ENCODE assay signal across 13 mouse cellular contexts in the genomic region with DNA sequence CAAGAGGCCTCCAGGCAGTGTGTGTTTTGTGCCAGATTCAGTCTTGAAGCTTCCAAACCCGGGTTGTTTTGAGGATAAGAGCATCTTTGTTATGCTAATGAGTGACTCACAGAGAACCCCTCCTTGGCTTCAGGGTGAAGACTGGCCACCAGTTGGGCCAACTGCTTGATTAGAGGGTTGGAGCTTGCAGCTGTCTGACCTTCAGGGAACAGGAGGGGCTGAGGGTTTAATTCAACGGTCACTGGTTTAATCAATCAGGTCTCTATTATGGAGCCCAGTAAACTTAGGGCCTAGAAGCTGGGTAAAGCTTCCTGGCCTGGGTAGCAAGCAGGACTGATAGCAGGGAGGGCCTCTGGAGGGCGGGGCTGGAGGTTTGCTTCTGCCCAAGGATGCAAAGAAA.
A peak's percentile ranks its signal among the peaks of the same experiment; 100 is the strongest.
DNase-seq lines count a peak whose midpoint lies in the region; ATAC-seq and TF ChIP-seq lines count a peak whose summit lies in the region.
"Had no signal": no experiment of that assay in that cellular context is flagged by ENCODE, and none has a peak within 500 bp of the region (broad histone marks: within the 10 kb centered on the region; RNA-seq: fewer than 3 reads in every experiment).

No protein-coding gene starts in this region.

- WGBS in intestine, embryonic 15.5 days = 32% methylated on average over 3 of the region's 3 CpGs
- WGBS in intestine, postnatal 0 days = 45% methylated on average over 3 of the region's 3 CpGs
- WGBS in forebrain, embryonic 15.5 days = 20% methylated on average over 3 of the region's 3 CpGs
- WGBS in midbrain, postnatal 0 days = 20% methylated on average over 3 of the region's 3 CpGs

- intact Hi-C loops in left cerebral cortex, adult 2 months (cut with DNase I) = no loop called here

- H3K4me2 ChIP-seq in intestine, embryonic 15.5 days (replicated peaks) = no peak overlapping the region
- H3K4me2 ChIP-seq in intestine, postnatal 0 days (replicated peaks; ENCODE audit: low read depth) = no peak overlapping the region
- H3K4me2 ChIP-seq in forebrain, embryonic 15.5 days (replicated peaks) = no peak overlapping the region
- no peak overlapping the region for H3K4me2 ChIP-seq in midbrain, postnatal 0 days (ENCODE audit: low read depth, low read length, poor library complexity, severe bottlenecking)

- no peaks in the 10 kb centered on the region for H3K27me3 ChIP-seq in intestine, embryonic 15.5 days (replicated peaks)
- no peaks in the 10 kb centered on the region for H3K27me3 ChIP-seq in intestine, postnatal 0 days (replicated peaks; ENCODE audit: control insufficient read depth, insufficient read depth, low read length)
- no peaks in the 10 kb centered on the region for H3K27me3 ChIP-seq in forebrain, embryonic 15.5 days
- H3K27me3 ChIP-seq in midbrain, postnatal 0 days (ENCODE audit: insufficient read depth, low read length) = no peaks in the 10 kb centered on the region

- no peaks in the 10 kb centered on the region for H3K9me3 ChIP-seq in intestine, embryonic 15.5 days
- H3K9me3 ChIP-seq in intestine, postnatal 0 days (ENCODE audit: control insufficient read depth) = no peaks in the 10 kb centered on the region
- H3K9me3 ChIP-seq in forebrain, embryonic 15.5 days = no peaks in the 10 kb centered on the region
- H3K9me3 ChIP-seq in midbrain, postnatal 0 days (ENCODE audit: low read length) = no peaks in the 10 kb centered on the region

- H3K4me3 ChIP-seq in intestine, embryonic 15.5 days (replicated peaks) = no peak overlapping the region
- H3K4me3 ChIP-seq in intestine, postnatal 0 days (ENCODE audit: low read depth, low read length) = no peak overlapping the region
- no peak overlapping the region for H3K4me3 ChIP-seq in forebrain, embryonic 15.5 days
- H3K4me3 ChIP-seq in midbrain, postnatal 0 days (ENCODE audit: low read depth, low read length) = no peak overlapping the region
- H3K4me3 ChIP-seq in left cerebral cortex, adult 2 months = no peak overlapping the region
- H3K4me3 ChIP-seq: erythroblast, embryonic 14.5 days had no signal

- peak; percentile 30; the same call in 1 of the 2 replicates for ATAC-seq in intestine, embryonic 15.5 days
- ATAC-seq in intestine, postnatal 0 days = no peak
- peak; percentile 55 for ATAC-seq in forebrain, embryonic 15.5 days (replicated peaks)
- no peak for ATAC-seq in midbrain, postnatal 0 days (ENCODE audit: low FRiP score)
- ATAC-seq in activated CD4-positive, CD25-positive, alpha-beta regulatory T cell, adult 4 months = no peak

- TF ChIP-seq CTCF in intestine, postnatal 0 days (IDR thresholded peaks at IDR 0.05; ENCODE audit: low read depth) = no peak
- no peak for TF ChIP-seq CTCF in midbrain, postnatal 0 days (IDR thresholded peaks at IDR 0.05)
- no peak for TF ChIP-seq CTCF in left cerebral cortex, adult 2 months (IDR thresholded peaks at IDR 0.05)

- no peaks in the 10 kb centered on the region for H3K36me3 ChIP-seq in intestine, embryonic 15.5 days
- H3K36me3 ChIP-seq in intestine, postnatal 0 days (ENCODE audit: control insufficient read depth, insufficient read depth) = no peaks in the 10 kb centered on the region
- no peaks in the 10 kb centered on the region for H3K36me3 ChIP-seq in forebrain, embryonic 15.5 days
- no peaks in the 10 kb centered on the region for H3K36me3 ChIP-seq in midbrain, postnatal 0 days (ENCODE audit: insufficient read depth, low read length)

- no peak overlapping the region for H3K9ac ChIP-seq in intestine, embryonic 15.5 days
- H3K9ac ChIP-seq in intestine, postnatal 0 days (ENCODE audit: low read depth, low read length) = no peak overlapping the region
- no peak overlapping the region for H3K9ac ChIP-seq in forebrain, embryonic 15.5 days (replicated peaks)
- no peak overlapping the region for H3K9ac ChIP-seq in midbrain, postnatal 0 days (replicated peaks; ENCODE audit: low read length, poor library complexity, severe bottlenecking)

- peak; percentile 45 for DNase-seq in brain, adult 2 months (ENCODE audit: low read depth, low spot score)
- peak; percentile 47 for DNase-seq in midbrain, postnatal 0 days (ENCODE audit: low spot score)
- DNase-seq in left cerebral cortex, adult 2 months (ENCODE audit: extremely low spot score in 1 of 2, low spot score in 2 of 2) = no peak
- no peak for DNase-seq in thymus, postnatal 25 days
- DNase-seq: cerebellum, postnatal 10 days; gastrocnemius, postnatal 10 days; kidney, adult 18-20 months; thymus, postnatal 4 days had no signal

- H3K27ac ChIP-seq in intestine, embryonic 15.5 days = no peak overlapping the region
- no peak overlapping the region for H3K27ac ChIP-seq in intestine, postnatal 0 days (ENCODE audit: low read depth, low read length)
- no peak overlapping the region for H3K27ac ChIP-seq in forebrain, embryonic 15.5 days (replicated peaks)
- H3K27ac ChIP-seq in midbrain, postnatal 0 days (ENCODE audit: low read depth, low read length) = no peak overlapping the region
- no peak overlapping the region; the same call in 1 of the 2 replicates for H3K27ac ChIP-seq in left cerebral cortex, adult 2 months

- H3K4me1 ChIP-seq in intestine, embryonic 15.5 days (replicated peaks) = 0 out of 2 replicates have a peak, but pooled peaks cover 3% of the 10 kb centered on the region
- H3K4me1 ChIP-seq in intestine, postnatal 0 days (replicated peaks; ENCODE audit: control insufficient read depth, insufficient read depth, low read length) = no peaks in the 10 kb centered on the region
- peaks cover 11% of the 10 kb centered on the region for H3K4me1 ChIP-seq in forebrain, embryonic 15.5 days
- H3K4me1 ChIP-seq in midbrain, postnatal 0 days (ENCODE audit: insufficient read depth, low read length) = no peaks in the 10 kb centered on the region

Comparison
In these comparisons a context has a peak if more than half of its experiments do, and no peak if none do; other contexts are left out.
1. ATAC-seq: peak in intestine, embryonic 15.5 days (single experiment) and forebrain, embryonic 15.5 days (single experiment); none in intestine, postnatal 0 days (single experiment), midbrain, postnatal 0 days (single experiment) and activated CD4-positive, CD25-positive, alpha-beta regulatory T cell, adult 4 months (single experiment).
2. DNase-seq: peak in brain, adult 2 months (single experiment) and midbrain, postnatal 0 days (single experiment); none in left cerebral cortex, adult 2 months (0 of 2) and thymus, postnatal 25 days (single experiment).